Mouse (Mus musculus): ENCODE results near the gene Gm8122. TPM values are rescaled to one million over a fixed set of nuclear protein-coding genes. Genes with fewer than 3 reads are reported as not detected.
"Not testable (repeated sequence)": the region's sequence is repeated elsewhere in the genome, so short reads cannot be mapped to it uniquely, and the experiment has no call there.

Gm8122 gene
- not detected for total RNA-seq (2021)
- long read RNA-seq, experiment 1 = 0 reads
- long read RNA-seq, experiment 2 = 0 reads

DNA sequence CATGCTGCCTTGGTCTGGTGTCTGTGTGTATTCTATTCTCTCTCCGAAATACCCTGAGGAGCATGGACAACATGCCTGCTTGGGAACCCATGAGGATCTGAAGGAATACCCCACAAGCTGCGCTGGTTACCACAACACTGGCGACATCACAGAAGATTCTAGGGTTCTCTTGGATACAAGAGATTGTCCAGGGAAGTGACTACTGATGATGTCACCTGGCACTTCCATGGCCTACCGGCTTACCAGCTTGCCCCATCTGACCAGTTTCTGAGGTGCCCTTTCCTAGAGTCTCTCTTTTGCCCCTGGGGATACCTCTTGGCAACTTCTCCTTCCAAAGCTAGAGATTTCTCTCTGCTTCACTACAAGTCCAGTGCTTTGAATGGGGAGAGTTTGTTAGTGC is at the start of gene Gm8122:
Gm8122 (minus strand) TSS at position 101 of the 400 bp plus-strand sequence.
- DNase-seq = not testable (repeated sequence)

DNA sequence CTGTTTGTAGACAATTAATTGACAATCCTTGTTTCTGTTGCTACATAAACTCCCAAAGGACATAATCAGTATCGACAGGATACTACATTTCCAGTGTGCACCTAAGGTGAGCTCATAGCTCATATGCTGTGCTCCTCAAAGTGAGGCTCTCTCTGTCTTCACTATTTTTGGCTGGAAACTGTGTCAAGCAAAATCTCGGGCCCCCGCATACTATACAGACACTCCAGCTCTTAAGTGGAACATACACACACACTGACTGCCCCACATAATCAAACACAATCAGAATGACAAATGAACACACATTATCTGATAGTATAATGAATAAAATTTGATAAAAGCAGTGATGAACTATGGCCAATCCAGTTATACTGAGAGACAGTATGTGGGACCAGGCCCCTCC is 43.6 kb upstream of the Gm8122 start:
- not testable (repeated sequence) for DNase-seq

DNA sequence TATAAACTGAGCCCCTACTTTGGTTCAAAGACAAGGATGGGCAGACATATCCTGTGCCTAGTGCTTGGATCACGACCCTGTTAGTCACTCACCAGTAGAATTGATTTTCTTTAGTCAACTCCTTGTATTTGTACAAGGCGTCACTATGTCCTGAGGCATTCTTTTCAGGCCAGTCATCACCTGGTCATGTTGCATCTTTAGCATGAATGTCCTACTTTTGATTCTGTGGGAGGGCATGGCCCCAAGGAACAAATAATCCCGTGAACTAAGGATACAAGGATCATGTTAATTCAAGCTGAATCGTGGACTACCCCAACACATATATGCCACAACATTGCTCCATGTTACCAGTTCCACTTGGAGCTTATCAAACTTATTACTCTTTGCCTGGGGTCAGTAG is 43.0 kb upstream of the Gm8122 start:
- DNase-seq = not testable (repeated sequence)

DNA sequence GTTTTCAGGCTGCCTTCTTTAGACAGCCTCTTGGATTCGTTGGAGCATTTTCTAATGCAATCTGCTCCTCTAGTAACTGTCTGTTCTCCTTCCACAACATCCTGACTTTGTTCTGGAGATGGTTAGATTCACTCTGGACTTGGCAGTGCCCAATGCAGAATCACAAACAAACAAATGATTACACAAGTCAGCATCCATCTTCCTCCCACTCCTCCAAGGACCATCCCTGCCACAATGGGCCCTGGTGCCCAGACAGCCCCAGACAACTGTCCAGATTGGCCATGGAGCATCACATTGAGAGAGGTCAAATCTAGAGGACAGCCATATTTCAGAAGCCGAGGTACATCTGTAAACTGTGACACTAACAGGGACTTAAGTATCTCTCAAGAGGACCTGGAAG is 42.4 kb upstream of the Gm8122 start:
- DNase-seq = not testable (repeated sequence)

DNA sequence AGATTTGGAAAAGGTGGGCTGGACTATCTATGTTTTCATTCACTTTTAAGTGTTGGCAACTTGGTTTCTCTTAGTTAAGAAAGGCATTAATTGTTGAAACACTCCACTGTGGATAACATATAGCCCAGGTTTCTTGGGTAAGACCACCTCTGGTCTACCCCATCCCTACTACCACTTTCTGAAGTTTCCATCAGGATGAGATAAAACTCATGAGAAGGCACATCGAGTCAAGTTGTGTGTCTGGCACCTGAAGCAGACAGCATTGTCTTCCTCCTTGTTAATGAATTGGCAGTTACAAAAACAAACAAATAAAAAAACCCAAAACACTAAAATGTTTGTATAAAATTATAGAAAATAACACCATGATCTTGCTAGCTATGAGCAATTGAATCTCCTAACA is 40.6 kb upstream of the Gm8122 start:
- not testable (repeated sequence) for DNase-seq

DNA sequence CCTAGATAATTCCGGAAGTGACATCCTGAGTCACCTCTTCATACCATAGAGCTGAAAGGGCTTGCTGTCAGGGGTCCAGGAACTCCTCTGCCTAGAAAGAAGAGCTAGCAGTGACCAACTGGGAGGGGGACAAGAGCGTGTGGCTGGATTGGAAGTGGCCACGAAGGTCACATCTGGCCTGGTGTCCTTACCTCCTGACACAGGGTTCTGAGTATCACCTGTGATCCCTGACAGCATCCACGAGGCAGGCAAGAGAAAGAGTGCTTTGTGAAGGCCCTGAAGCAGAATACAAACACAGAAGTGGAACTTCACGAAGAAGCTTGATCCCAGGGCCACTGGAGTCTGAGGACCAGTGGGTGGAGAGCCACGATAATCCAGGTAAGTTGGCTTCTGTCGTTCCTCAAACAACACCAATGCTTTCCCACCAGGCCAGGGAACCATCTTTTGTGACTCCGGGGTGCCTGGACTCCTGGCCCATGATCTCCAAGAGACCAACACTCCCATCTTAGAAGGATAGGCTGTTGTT is 39.9 kb upstream of the Gm8122 start, which contains the start of gene Gm9732:
Gm9732 (plus strand) TSS at position 51 of the 526 bp plus-strand sequence.
- not testable (repeated sequence) for DNase-seq

DNA sequence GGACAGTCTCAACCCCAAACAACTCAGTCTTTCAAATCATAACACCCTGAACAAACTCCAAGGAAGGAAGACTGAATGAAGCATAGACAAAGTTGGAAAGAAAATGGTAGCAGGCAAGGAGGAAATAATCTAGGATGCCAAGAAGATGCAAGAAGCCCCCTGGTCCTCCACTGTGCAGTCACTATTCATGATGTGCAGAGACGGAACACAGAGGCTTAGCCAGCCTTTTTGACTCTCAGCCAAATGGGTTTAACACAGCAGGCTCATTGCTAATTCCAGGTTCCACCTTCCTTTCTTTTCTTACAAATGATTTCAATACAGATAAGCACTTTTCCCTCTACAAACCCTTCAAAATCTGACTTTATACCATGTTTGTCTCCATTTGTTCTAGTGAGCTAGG is 38.1 kb upstream of the Gm8122 start:
- not testable (repeated sequence) for DNase-seq

DNA sequence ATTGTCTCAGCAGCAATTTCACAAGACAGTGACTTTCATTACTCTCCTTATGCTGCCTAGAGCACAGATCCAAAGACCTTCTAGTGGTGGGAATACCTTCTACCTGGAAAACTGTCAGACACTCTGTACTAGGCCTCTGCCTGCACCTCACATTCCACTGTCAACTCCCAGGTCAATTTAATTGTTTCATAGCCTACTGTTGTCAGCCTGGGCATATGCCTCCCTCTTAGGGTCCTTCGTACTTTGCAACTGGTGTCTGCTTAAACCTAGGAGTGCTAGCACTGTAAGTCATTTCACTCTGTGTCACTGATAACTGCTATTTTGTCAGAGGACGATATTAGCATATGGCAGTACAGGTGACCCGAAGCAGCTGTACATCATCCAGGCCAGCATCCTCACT is 34.1 kb upstream of the Gm8122 start:
- DNase-seq = not testable (repeated sequence)

DNA sequence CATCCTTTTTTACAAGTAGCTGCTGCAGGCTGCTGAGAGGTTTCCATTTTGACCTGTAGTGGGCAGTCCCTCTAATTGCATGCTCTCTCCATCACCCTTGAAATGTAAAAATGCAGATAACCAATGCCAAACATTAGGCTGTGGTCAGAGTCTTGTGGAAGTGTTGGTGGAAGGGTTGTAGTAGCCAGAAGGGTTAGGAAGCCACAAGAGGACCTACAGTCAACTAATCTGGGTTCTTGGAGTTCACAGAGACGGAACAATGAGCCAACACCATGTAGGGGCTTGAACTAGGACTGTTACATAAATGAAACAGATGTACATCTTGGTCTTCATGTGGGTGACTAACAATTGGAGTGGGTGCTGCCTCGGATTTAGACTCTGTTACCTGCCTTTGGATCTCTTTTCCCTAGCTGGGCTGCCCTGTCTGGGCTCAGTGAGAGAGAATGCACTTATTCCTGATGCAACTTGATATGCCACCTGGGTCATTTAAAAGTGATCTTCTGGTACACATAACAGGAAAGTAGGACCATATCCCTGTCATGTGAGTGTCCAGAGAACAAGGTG is 33.5 kb upstream of the Gm8122 start:
- DNase-seq = not testable (repeated sequence)

DNA sequence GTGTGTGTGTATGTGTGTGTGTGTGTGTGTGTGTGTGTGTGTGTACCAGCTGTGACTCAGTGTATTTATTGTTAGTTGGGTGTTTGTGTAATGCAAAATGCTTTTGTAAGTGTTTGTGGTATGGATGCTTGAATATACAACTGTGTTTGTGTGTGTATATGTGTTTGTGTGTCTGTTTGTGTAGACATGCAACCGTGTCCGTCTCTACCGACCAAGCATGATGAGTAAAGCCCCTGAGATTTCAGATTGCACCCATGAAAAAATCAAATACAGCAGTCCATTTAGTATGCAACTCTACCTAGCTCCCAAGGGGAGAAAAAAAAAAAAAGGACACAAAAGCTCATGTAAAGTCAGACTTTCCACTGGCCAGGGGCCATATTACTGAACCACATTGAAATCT is 28.3 kb upstream of the Gm8122 start:
- DNase-seq = not testable (repeated sequence)

DNA sequence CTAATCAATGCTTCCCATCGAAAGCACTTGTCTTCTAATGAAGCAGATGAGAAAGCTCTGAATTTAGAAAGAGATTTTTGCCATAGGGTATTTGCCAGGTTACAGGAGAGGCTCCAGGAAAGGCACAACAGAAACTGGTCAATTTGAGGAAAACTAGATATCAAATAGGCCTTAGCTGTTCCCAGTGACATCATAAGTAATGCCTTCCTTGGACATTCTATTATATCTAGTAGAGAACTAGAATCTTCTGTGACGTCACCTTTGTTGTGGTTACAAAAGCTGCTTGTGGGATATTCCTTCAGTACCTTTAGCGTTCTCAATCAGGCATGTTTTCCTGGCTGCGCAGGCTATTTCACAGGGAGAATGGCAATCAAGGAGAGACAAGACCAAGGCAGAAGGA is 23.2 kb upstream of the Gm8122 start, which contains the start of gene Gm8126:
Gm8126 (plus strand) TSS at position 301 of the 400 bp plus-strand sequence.
- not testable (repeated sequence) for DNase-seq

DNA sequence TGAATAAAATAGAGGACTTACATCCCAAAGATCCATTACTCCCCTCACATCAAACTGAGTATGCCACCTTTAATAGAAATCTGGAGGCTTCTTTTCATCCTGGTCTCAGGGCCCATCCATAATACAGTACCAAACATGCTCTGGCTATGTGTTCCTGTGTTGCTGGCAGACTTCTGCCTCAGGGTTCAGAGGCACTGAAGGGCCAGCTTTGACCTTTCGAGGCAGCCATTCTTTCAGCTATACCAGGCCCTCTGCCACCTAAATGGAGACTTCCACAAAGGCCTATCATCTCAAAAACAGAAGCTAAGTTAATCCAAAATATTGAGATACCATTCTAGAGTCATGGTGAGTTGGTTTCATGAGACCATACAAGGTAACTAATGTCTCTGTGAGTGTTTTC is 21.4 kb upstream of the Gm8122 start:
- not testable (repeated sequence) for DNase-seq

DNA sequence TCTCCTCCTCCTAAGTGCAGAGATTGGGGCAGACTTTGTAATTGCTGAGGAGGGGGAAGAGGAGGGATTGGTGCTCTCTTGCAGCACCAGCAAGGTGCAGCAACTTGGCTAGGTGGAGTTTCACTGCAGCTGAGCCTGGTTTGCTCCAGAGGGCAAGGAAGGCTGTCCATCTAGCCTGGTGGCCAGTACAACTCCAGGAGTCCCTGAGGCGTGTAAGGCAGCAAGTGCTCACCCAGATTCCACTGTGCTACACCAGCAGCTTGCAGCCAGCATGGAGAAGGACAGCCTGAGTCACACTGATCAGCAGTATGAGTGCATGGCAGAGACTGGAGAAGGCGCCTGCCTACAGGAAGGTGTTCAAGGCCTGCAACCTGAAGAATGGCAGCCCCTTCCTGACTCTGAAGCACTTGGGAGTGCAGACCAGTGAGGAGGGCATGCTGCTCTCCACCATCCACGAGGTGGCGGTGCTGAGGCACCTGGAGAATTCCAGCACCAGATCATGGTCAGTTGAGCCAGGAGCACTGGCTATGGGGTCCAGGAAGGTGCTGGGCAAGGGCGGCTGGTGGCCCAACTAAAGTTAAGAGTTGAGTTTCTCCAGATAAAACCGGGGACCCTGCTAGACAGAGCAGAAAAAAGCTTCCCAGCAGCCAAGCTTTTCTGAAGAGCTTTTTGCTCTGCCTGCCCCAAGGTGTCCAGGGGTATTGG is 15.6 kb upstream of the Gm8122 start:
- DNase-seq = not testable (repeated sequence)

DNA sequence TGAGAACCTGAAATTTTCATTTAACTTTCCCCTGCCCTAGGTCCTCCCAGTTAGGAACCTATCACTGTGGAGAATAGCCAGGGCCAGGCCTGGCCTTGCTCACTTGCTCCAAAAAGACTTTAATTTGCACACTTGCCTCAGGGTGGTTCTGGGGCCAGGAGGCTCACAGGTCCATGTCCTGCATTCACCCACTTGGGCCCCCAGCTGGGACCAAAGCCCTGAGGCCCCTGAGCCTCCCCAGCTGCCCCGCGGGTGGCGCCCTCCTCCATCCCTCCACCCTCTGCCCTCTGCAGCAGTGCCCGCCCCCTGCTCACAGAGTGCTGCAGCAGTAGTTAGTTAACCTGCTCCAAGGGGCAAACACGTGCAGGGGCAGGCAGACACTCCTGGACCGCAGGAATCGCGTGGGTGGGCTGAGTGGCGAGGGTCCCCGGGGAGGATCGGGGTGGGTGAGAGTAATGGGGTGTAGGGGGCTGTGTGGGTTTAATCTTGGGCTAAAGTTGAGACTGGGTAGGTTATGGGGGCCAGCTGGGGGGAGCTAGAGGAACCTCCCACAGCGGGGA is 14.6 kb upstream of the Gm8122 start:
- not testable (repeated sequence) for DNase-seq

DNA sequence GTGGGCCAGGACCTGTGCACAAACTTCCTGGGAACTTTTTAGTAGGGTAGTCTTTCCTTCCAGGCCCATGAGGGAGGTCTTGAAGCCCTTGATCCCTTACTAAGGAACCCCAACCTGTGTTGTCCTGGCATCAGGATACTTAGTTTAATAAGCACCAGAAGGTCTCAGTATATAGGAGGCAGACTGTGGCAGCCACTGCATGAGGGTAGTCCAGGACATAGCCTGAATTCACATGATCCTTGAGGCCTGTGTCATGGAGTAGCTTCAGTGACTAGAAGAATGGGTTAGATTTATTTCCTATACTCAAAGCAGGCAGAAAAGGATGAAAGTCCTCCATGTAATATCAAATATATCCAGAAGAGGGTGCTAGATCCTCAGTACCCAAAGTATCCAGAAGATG is 2.7 kb upstream of the Gm8122 start:
- not testable (repeated sequence) for DNase-seq

Other genes starting within 250 kb of the Gm8122 start
- not detected for gene Gm8082, start 241.7 kb downstream of the Gm8122 start, total RNA-seq (2021)
- gene Gm10376, start 219.7 kb downstream of the Gm8122 start, total RNA-seq (2021) = not detected
- gene Gm8094, start 158.7 kb downstream of the Gm8122 start, total RNA-seq (2021) = not detected
- not detected for gene Gm8104, start 134.7 kb downstream of the Gm8122 start, total RNA-seq (2021)
- not detected for gene Gm7233, start 55.4 kb downstream of the Gm8122 start, total RNA-seq (2021)
- gene Gm8126, start 23.3 kb upstream of the Gm8122 start, total RNA-seq (2021) = not detected
- not detected for gene Gm9732, start 39.7 kb upstream of the Gm8122 start, total RNA-seq (2021)
- not detected for gene Gm8127, start 58.5 kb upstream of the Gm8122 start, total RNA-seq (2021)
- not detected for gene 1700001F09Rik, start 112.5 kb upstream of the Gm8122 start, total RNA-seq (2021)
- gene Gm8138, start 181.0 kb upstream of the Gm8122 start, total RNA-seq (2021) = not detected

All from heart, adult 18-20 months (tissue).